Mouse (Mus musculus): Measurements from ENCODE around the gene Napsa. TPM values are rescaled to one million over a fixed set of nuclear protein-coding genes. Genes with fewer than 3 reads are reported as not detected.

Gene Napsa
- polyA plus RNA-seq, 1 experiment from 2014 or later = 1.2 TPM

DNA sequence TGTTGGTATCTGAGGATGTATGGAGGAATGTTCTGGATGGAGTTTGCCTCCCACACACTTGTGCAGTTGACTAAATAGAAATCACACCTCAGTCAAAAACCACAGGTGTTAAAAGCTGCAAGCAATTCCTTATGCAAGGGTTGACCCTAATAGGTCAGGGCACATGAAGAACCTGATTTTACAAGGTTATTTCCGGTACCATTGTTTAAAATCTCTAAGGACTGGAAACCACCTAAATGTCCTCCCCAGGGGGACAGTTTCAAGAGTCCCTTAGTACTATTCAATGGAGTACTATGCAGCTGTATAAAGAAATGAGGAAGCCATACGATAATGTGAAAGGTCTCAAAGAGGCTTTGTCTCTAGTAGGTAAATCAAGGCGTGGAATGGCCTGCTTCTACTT lies 25.9 kb upstream of the Napsa start:
- H3K27me3 ChIP-seq = no peaks in the 10 kb centered on the region
- no peaks in the 10 kb centered on the region for H3K9me3 ChIP-seq
- ATAC-seq (ENCODE audit: low read depth) = no peak
- no peak overlapping the region for H3K4me2 ChIP-seq
- no peak overlapping the region for H3K9ac ChIP-seq
- H3K4me3 ChIP-seq = no peak overlapping the region
- no peak overlapping the region for H3K27ac ChIP-seq (replicated peaks)
- peaks cover 33% of the 10 kb centered on the region for H3K36me3 ChIP-seq
- WGBS = 95% methylated on average over 3 of the region's 3 CpGs
- peaks cover 15% of the 10 kb centered on the region for H3K4me1 ChIP-seq (replicated peaks)

DNA sequence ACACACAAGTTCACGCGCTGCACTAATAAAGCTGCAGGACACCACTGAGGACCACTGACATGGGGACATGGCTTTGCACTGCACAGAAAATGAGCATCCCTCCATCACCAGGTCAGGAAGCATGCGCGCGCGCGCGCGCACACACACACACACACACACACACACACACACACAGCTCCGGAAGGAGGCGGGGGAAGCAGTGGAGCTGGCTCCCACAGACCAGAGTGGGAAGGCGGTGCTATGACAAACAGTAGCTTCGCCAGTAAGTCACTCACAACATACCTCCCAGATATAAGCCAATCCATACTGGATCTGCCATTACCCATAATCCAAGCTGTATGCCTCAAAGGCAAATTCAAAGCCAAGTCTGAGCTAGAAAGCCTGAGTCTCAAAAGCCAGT lies 25.1 kb upstream of the Napsa start:
- Histone ChIP-seq H3K9ac (peak overlapping the region; percentile 74), H3K4me2 (peak overlapping the region; percentile 94; the same call in 1 of the 2 replicates)

DNA sequence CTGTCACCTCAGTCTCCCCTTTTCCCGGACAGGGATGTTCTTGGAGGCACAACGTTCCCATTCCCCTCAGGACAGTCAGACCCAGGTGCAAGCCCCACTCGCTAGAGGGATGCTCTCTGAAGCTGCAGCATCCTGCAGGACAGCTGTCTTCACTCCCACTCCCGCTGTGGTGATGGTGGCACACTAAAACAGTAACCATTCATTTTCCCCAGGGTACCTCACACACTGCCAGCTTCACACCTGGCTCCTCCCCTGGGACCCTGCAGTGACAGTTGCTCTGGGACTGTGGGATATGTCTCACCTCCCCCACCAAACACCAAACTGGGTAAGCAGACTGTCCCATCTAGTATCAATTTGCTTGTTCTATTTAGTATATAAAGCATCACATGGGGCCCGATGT lies 24.5 kb upstream of the Napsa start:
- Histone ChIP-seq H3K9me3 (no peaks in the 10 kb centered on the region), H3K27ac (replicated peaks) (no peak overlapping the region), H3K4me3 (peak overlapping the region; percentile 57), H3K4me1 (replicated peaks) (peaks cover 22% of the 10 kb centered on the region), H3K4me2 (peak overlapping the region; percentile 94), H3K36me3 (peaks cover 33% of the 10 kb centered on the region), H3K27me3 (no peaks in the 10 kb centered on the region), H3K9ac (peak overlapping the region; percentile 74)
- no peak for ATAC-seq (ENCODE audit: low read depth)
- WGBS = 20% methylated on average over 5 of the region's 5 CpGs

More for the DNA sequence above, 25.1 kb upstream of the Napsa start:
- Histone ChIP-seq H3K27me3 (no peaks in the 10 kb centered on the region), H3K36me3 (peaks cover 33% of the 10 kb centered on the region), H3K27ac (replicated peaks) (no peak overlapping the region), H3K4me1 (replicated peaks) (peaks cover 15% of the 10 kb centered on the region), H3K4me3 (0 out of 2 replicates have a peak overlapping the region, but pooled peaks have one; percentile 57), H3K9me3 (no peaks in the 10 kb centered on the region)
- ATAC-seq (ENCODE audit: low read depth) = no peak
- WGBS = 93% methylated on average over 13 of the region's 13 CpGs

DNA sequence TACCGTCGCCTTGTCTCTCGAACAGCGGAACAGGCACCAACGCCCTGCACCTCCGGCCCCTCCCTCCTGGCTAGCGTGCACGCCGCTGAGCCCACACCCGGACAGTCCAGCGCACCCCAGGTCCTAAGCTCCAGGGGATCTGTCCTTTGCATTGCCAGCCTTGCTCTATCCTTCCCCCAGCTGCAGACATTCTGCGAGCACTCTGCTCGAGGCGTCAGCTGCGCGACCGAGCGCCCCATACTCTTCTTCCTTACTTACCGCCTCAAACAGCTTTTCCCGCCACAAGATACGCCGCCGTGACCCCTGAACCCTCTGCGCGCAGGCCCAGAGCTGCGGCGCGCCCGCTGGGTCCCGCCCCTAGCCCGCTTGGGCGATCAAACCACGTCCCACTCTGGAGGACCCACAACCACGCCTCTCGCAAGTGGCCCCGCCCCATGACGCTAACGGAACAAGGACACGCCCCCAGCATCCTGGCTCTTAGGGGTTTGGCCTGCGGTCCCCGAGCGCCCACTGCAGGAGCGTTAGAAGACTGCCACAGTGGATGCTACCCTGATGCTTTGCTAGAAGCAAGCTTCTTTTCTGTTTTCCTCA lies 23.6 kb upstream of the Napsa start, which contains the start of gene Pold1:
Gene Pold1 (minus strand): TSS at position 353 of the 591 bp plus-strand sequence.
- H3K27me3 ChIP-seq = no peaks in the 10 kb centered on the region
- H3K9me3 ChIP-seq = no peaks in the 10 kb centered on the region
- H3K9ac ChIP-seq = peak within 1 kb of the TSS; percentile 74
- peak within 1 kb of the TSS; percentile 94 for H3K4me2 ChIP-seq
- 0 out of 2 replicates have a peak within 1 kb of the TSS, but pooled peaks have one; percentile 63 for H3K27ac ChIP-seq (replicated peaks)
- H3K4me3 ChIP-seq = peak within 1 kb of the TSS; percentile 57
- peak; percentile 87 for ATAC-seq (ENCODE audit: low read depth)
- peaks cover 33% of the 10 kb centered on the region for H3K36me3 ChIP-seq
- H3K4me1 ChIP-seq (replicated peaks) = peaks cover 27% of the 10 kb centered on the region
- under 1% methylated on average over 43 of the region's 43 CpGs for WGBS

GRCm38 (mm10) chr7:44549621-44550408 lies 22.4 kb upstream of the Napsa start:
- Histone ChIP-seq H3K36me3 (peaks cover 33% of the 10 kb centered on the region), H3K4me1 (replicated peaks) (peaks cover 32% of the 10 kb centered on the region), H3K9me3 (no peaks in the 10 kb centered on the region), H3K9ac (peak overlapping the region; percentile 8; the same call in 1 of the 2 replicates), H3K27me3 (no peaks in the 10 kb centered on the region), H3K4me3 (no peak overlapping the region), H3K27ac (replicated peaks) (no peak overlapping the region), H3K4me2 (no peak overlapping the region)
- WGBS = 95% methylated on average over 23 of the region's 23 CpGs
- no peak for ATAC-seq (ENCODE audit: low read depth)

GRCm38 (mm10) chr7:44550409-44550678 lies 21.8 kb upstream of the Napsa start:
- peak overlapping the region; percentile 8; the same call in 1 of the 2 replicates for H3K9ac ChIP-seq
- H3K9me3 ChIP-seq = no peaks in the 10 kb centered on the region
- H3K4me1 ChIP-seq (replicated peaks) = peaks cover 32% of the 10 kb centered on the region
- no peaks in the 10 kb centered on the region for H3K27me3 ChIP-seq
- H3K4me2 ChIP-seq = no peak overlapping the region
- H3K4me3 ChIP-seq = no peak overlapping the region
- H3K36me3 ChIP-seq = peaks cover 33% of the 10 kb centered on the region
- WGBS = 95% methylated on average over 12 of the region's 12 CpGs
- no peak overlapping the region for H3K27ac ChIP-seq (replicated peaks)
- ATAC-seq (ENCODE audit: low read depth) = no peak

DNA sequence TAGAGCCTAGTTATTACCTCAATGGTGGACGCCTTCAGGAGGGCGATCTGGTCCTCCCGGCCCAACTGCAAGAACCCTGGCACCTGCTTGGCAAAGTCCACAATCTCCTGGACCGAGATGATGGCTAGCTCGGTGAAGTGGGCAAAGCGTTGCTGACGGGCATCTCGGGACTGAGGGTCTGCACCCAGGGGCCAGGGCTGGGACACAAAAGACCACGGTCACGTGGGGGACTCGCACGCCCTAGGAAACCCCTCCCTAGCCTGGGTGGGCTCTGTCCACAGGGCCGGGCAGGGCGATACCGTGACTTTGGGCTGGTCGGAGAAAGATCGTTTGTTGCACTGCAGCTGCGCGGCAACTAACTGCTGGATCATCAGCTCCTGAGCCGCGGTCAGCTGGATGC lies 20.9 kb upstream of the Napsa start:
- ATAC-seq (ENCODE audit: low read depth) = no peak
- Histone ChIP-seq H3K27me3 (0 out of 2 replicates have a peak, but pooled peaks cover 5% of the 10 kb centered on the region), H3K36me3 (peaks cover 33% of the 10 kb centered on the region), H3K9me3 (no peaks in the 10 kb centered on the region), H3K4me1 (replicated peaks) (peaks cover 32% of the 10 kb centered on the region), H3K27ac (replicated peaks) (no peak overlapping the region), H3K4me3 (no peak overlapping the region), H3K9ac (no peak overlapping the region), H3K4me2 (no peak overlapping the region)
- 93% methylated on average over 21 of the region's 21 CpGs for WGBS

- no peak for ATAC-seq (ENCODE audit: low read depth)
- Histone ChIP-seq H3K27me3 (0 out of 2 replicates have a peak, but pooled peaks cover 8% of the 10 kb centered on the region), H3K36me3 (peaks cover 33% of the 10 kb centered on the region), H3K4me3 (no peak overlapping the region), H3K27ac (replicated peaks) (no peak overlapping the region), H3K9ac (no peak overlapping the region), H3K4me1 (replicated peaks) (peaks cover 32% of the 10 kb centered on the region), H3K9me3 (no peaks in the 10 kb centered on the region), H3K4me2 (no peak overlapping the region)
- 74% methylated on average over 22 of the region's 22 CpGs for WGBS
Observed at GRCm38 (mm10) chr7:44551731-44552130, 20.4 kb upstream of the Napsa start.

- H3K36me3 ChIP-seq = peaks cover 33% of the 10 kb centered on the region
- WGBS = 84% methylated on average over 31 of the region's 31 CpGs
- 0 out of 2 replicates have a peak overlapping the region, but pooled peaks have one; percentile 91 for H3K27ac ChIP-seq (replicated peaks)
- H3K4me1 ChIP-seq (replicated peaks) = peaks cover 29% of the 10 kb centered on the region
- peaks cover 12% of the 10 kb centered on the region; the same call in 1 of the 2 replicates for H3K27me3 ChIP-seq
- no peak for ATAC-seq (ENCODE audit: low read depth)
- H3K9ac ChIP-seq = no peak overlapping the region
- peak overlapping the region; percentile 70 for H3K4me3 ChIP-seq
- H3K4me2 ChIP-seq = peak overlapping the region; percentile 64
- H3K9me3 ChIP-seq = no peaks in the 10 kb centered on the region
Observed at GRCm38 (mm10) chr7:44552141-44552908, 19.9 kb upstream of the Napsa start.

GRCm38 (mm10) chr7:44553196-44553764 lies 18.9 kb upstream of the Napsa start:
- peaks cover 12% of the 10 kb centered on the region; the same call in 1 of the 2 replicates for H3K27me3 ChIP-seq
- peak overlapping the region; percentile 91 for H3K27ac ChIP-seq (replicated peaks)

DNA sequence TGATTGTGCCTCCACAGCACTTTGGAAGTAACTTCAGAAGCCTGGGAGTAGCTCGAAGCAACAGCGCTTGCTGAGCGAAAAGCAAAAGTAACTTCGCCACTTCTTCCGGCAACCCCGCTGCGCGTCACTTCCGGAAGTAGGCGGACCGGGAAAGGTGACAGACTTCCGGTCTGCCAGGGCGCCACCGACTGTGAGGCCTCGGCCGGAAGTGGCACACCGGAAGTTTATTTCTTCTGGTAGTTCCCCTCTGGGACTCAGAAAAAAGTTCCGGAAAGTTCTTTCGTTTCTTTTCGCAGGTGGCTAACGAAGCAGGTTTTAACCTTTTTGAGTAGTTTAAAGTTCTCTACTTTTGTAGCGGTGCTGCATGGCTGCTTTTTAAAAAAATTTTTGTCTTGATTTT lies 18.4 kb upstream of the Napsa start, which contains the start of gene Nr1h2:
Gene Nr1h2 (minus strand): TSS at position 126 of the 400 bp plus-strand sequence.
- peak; percentile 84 for ATAC-seq (ENCODE audit: low read depth)
- Histone ChIP-seq H3K9me3 (no peaks in the 10 kb centered on the region), H3K36me3 (peaks cover 33% of the 10 kb centered on the region), H3K4me2 (peak within 1 kb of the TSS; percentile 64), H3K4me3 (peak within 1 kb of the TSS; percentile 70), H3K4me1 (replicated peaks) (peaks cover 17% of the 10 kb centered on the region), H3K27me3 (peaks cover 12% of the 10 kb centered on the region; the same call in 1 of the 2 replicates), H3K27ac (replicated peaks) (peak within 1 kb of the TSS; percentile 91), H3K9ac (peak within 1 kb of the TSS; percentile 70)
- under 1% methylated on average over 22 of the region's 22 CpGs for WGBS

More at GRCm38 (mm10) chr7:44553196-44553764, 18.9 kb upstream of the Napsa start:
- Histone ChIP-seq H3K9me3 (no peaks in the 10 kb centered on the region), H3K36me3 (peaks cover 33% of the 10 kb centered on the region), H3K4me1 (replicated peaks) (peaks cover 19% of the 10 kb centered on the region), H3K4me2 (peak overlapping the region; percentile 64), H3K4me3 (peak overlapping the region; percentile 70), H3K9ac (peak overlapping the region; percentile 70)
- ATAC-seq (ENCODE audit: low read depth) = peak; percentile 84
- under 1% methylated on average over 32 of the region's 32 CpGs for WGBS
